Mouse (Mus musculus): ENCODE data around the gene Tex261.
"Not testable (repeated sequence)": the region's sequence is repeated elsewhere in the genome, so short reads cannot be mapped to it uniquely, and the experiment has no call there.

Tex261 gene

GRCm38 (mm10) chr6:83775638-83776293, at the start of gene Tex261:
TSS of gene Tex261 (minus strand) at chr6:83775813.
- peak; percentile 92 to 94 for DNase-seq

- no peak for DNase-seq
Observed at GRCm38 (mm10) chr6:83821856-83822255, 46.2 kb upstream of the Tex261 start.

- DNase-seq: no peak
Observed at GRCm38 (mm10) chr6:83820727-83821515, 45.3 kb upstream of the Tex261 start.

GRCm38 (mm10) chr6:83818996-83819395, 43.4 kb upstream of the Tex261 start:
- DNase-seq: no peak

- DNase-seq: no peak
Observed at GRCm38 (mm10) chr6:83815801-83816200, 40.2 kb upstream of the Tex261 start.

GRCm38 (mm10) chr6:83802846-83803245, 27.2 kb upstream of the Tex261 start:
- no peak for DNase-seq

GRCm38 (mm10) chr6:83802033-83802432, 26.4 kb upstream of the Tex261 start:
- DNase-seq: peak in 1 of 2 experiments; percentile 33

GRCm38 (mm10) chr6:83796686-83797085, 21.1 kb upstream of the Tex261 start:
- DNase-seq: no peak

GRCm38 (mm10) chr6:83795492-83795900, 19.9 kb upstream of the Tex261 start:
- DNase-seq: no peak

GRCm38 (mm10) chr6:83794760-83795296, 19.2 kb upstream of the Tex261 start, which contains the start of gene Nagk:
TSS of gene Nagk (plus strand) at chr6:83794982.
- peak; percentile 94 for DNase-seq

- no peak for DNase-seq
Observed at GRCm38 (mm10) chr6:83791251-83791890, 15.8 kb upstream of the Tex261 start.

GRCm38 (mm10) chr6:83790533-83790932, 14.9 kb upstream of the Tex261 start:
- not testable (repeated sequence) for DNase-seq

- DNase-seq: no peak
Observed at GRCm38 (mm10) chr6:83788554-83788953, 12.9 kb upstream of the Tex261 start.

- no peak for DNase-seq
Observed at GRCm38 (mm10) chr6:83786426-83786825, 10.8 kb upstream of the Tex261 start.

- DNase-seq: peak; percentile 66 to 70
Observed at GRCm38 (mm10) chr6:83779026-83779425, 3.4 kb upstream of the Tex261 start.

- DNase-seq: no peak
Observed at GRCm38 (mm10) chr6:83778306-83778705, 2.7 kb upstream of the Tex261 start.

- peak; percentile 34 to 36 for DNase-seq
Observed at GRCm38 (mm10) chr6:83774781-83775563, 641 bp downstream of the Tex261 start.

GRCm38 (mm10) chr6:83774126-83774525, 1.5 kb downstream of the Tex261 start:
- DNase-seq: no peak

GRCm38 (mm10) chr6:83768485-83768884, 7.1 kb downstream of the Tex261 start:
- DNase-seq: no peak

- DNase-seq: no peak
Observed at GRCm38 (mm10) chr6:83766982-83767381, 8.6 kb downstream of the Tex261 start.

GRCm38 (mm10) chr6:83762880-83763431, 12.7 kb downstream of the Tex261 start:
- DNase-seq: no peak

- no peak for DNase-seq
Observed at GRCm38 (mm10) chr6:83762344-83762743, 13.3 kb downstream of the Tex261 start, which contains the start of gene Ankrd53. TSS of gene Ankrd53 (plus strand) at chr6:83762644.

All from cerebellum, postnatal 14 days (tissue).